Mouse (Mus musculus) urinary bladder, adult 2 months (tissue): Measurements from ENCODE around the gene Cpne5. TPM values are rescaled to one million over a fixed set of nuclear protein-coding genes. Genes with fewer than 3 reads are reported as not detected.
"Not testable (repeated sequence)": the region's sequence is repeated elsewhere in the genome, so short reads cannot be mapped to it uniquely, and the experiment has no call there.

Experiments
- DNase-seq: peaks from one replicate; pipeline ENCODE4 v3.0.0; 2022; ENCODE audit warnings: low spot score
- polyA plus RNA-seq: library from polyadenylated mRNA; depleted of rRNA; stranded (reverse); fragments of >200 nt; gene quantifications from 2 replicates; pipeline ENCODE4 v1.2.3, GENCODE M21; 2012; rRNA removed

The Cpne5 gene
- polyA plus RNA-seq, 1 experiment = 0.56 TPM

- DNase-seq = no peak
Observed at GRCm38 (mm10) chr17:29136236-29136635, 101.7 kb downstream of the Cpne5 start.

- DNase-seq = no peak
Observed at GRCm38 (mm10) chr17:29135066-29135465, 102.9 kb downstream of the Cpne5 start.

GRCm38 (mm10) chr17:29129341-29129740 lies 108.6 kb downstream of the Cpne5 start:
- no peak for DNase-seq

- DNase-seq = no peak
Observed at GRCm38 (mm10) chr17:29126561-29126960, 111.4 kb downstream of the Cpne5 start.

GRCm38 (mm10) chr17:29123578-29124174 lies 114.3 kb downstream of the Cpne5 start:
- DNase-seq = no peak

GRCm38 (mm10) chr17:29122817-29123216 lies 115.2 kb downstream of the Cpne5 start:
- no peak for DNase-seq

- DNase-seq = no peak
Observed at GRCm38 (mm10) chr17:29120666-29121065, 117.3 kb downstream of the Cpne5 start.

- no peak for DNase-seq
Observed at GRCm38 (mm10) chr17:29118057-29118456, 119.9 kb downstream of the Cpne5 start.

- DNase-seq = no peak
Observed at GRCm38 (mm10) chr17:29117006-29117648, 120.8 kb downstream of the Cpne5 start.

GRCm38 (mm10) chr17:29116023-29116422 lies 121.9 kb downstream of the Cpne5 start:
- no peak for DNase-seq

GRCm38 (mm10) chr17:29113591-29114352 lies 124.2 kb downstream of the Cpne5 start, which contains the start of gene Rab44:
TSS of gene Rab44 (plus strand) at chr17:29114145.
- DNase-seq = no peak

GRCm38 (mm10) chr17:29111332-29111731 lies 126.6 kb downstream of the Cpne5 start:
- no peak for DNase-seq

- DNase-seq = not testable (repeated sequence)
Observed at GRCm38 (mm10) chr17:29110356-29110755, 127.6 kb downstream of the Cpne5 start.

Other genes starting within 250 kb of the Cpne5 start
- gene Stk38, start 230.2 kb downstream of the Cpne5 start, polyA plus RNA-seq = 81.3 and 97.5 TPM in 2 replicates
- 139 and 169 TPM in 2 replicates for gene Srsf3, start 205.5 kb downstream of the Cpne5 start, polyA plus RNA-seq
- gene Cdkn1a, start 147.2 kb downstream of the Cpne5 start, polyA plus RNA-seq = 39.8 and 42.3 TPM in 2 replicates
- gene Rab44, start 124.0 kb downstream of the Cpne5 start, polyA plus RNA-seq = 1.5 and 1.9 TPM in 2 replicates
- 27.9 and 31.3 TPM in 2 replicates for gene Ppil1, start 26.0 kb upstream of the Cpne5 start, polyA plus RNA-seq
- 94.6 and 101 TPM in 2 replicates for gene BC004004, start 30.6 kb upstream of the Cpne5 start, polyA plus RNA-seq
- 405 and 508 TPM in 2 replicates for gene Pi16, start 79.5 kb upstream of the Cpne5 start, polyA plus RNA-seq
- gene Mtch1, start 109.8 kb upstream of the Cpne5 start, polyA plus RNA-seq = 263 and 279 TPM in 2 replicates
- 19.0 and 26.4 TPM in 2 replicates for gene Fgd2, start 122.7 kb upstream of the Cpne5 start, polyA plus RNA-seq